Mouse (Mus musculus) limb, embryonic 13.5 days (tissue): ENCODE measurements around the gene Dlgap4. TPM values are rescaled to one million over a fixed set of nuclear protein-coding genes. Genes with fewer than 3 reads are reported as not detected.

Source experiments
- ATAC-seq: fragments of 200-750 bp; cut with Nextera tagmentation; 2 replicates; pipeline ENCODE4 v1.8.0; 2017; ENCODE audit warnings: low read depth, moderate number of reproducible peaks, moderate TSS enrichment; ENCODE audit not compliant: low FRiP score
- H3K27ac ChIP-seq: fragments of 300-500 bp; sonication (generic); 2 replicates; pipeline ENCODE4 v1.5.1; 2015; ENCODE audit warnings: inconsistent platforms, mild to moderate bottlenecking, moderate library complexity
- H3K27me3 ChIP-seq: fragments of 300-500 bp; sonication (generic); 2 replicates; pipeline ENCODE4 v1.6.1; 2015; ENCODE audit warnings: mild to moderate bottlenecking, inconsistent platforms
- H3K36me3 ChIP-seq: fragments of 300-500 bp; sonication (generic); 2 replicates; pipeline ENCODE4 v1.6.1; 2015; ENCODE audit warnings: inconsistent platforms, mild to moderate bottlenecking, moderate library complexity
- H3K4me1 ChIP-seq: fragments of 300-500 bp; sonication (generic); 2 replicates; pipeline ENCODE4 v1.6.1; 2015; ENCODE audit warnings: inconsistent platforms
- H3K4me2 ChIP-seq: fragments of 300-500 bp; sonication (generic); replicated peaks from 2 replicates; pipeline ENCODE4 v1.6.1; 2015; ENCODE audit warnings: inconsistent platforms, mild to moderate bottlenecking, moderate library complexity
- H3K4me3 ChIP-seq: fragments of 300-500 bp; sonication (generic); 2 replicates; pipeline ENCODE4 v1.5.1; 2015; ENCODE audit warnings: moderate library complexity, mild to moderate bottlenecking, inconsistent platforms
- H3K9ac ChIP-seq: fragments of 300-500 bp; sonication (generic); 2 replicates; pipeline ENCODE4 v1.6.1; 2015; ENCODE audit warnings: mild to moderate bottlenecking, inconsistent platforms
- H3K9me3 ChIP-seq: fragments of 300-500 bp; sonication (generic); 2 replicates; pipeline ENCODE4 v1.6.1; 2016; ENCODE audit warnings: inconsistent platforms
- WGBS: fragments of 180-500 bp; shearing (Covaris S2); methylation state at CpG from one replicate; pipeline ENCODE4 v1.1.7; 2015; 5-methylcytosine and 5-hydroxymethylcytosine counted together
- polyA plus RNA-seq: library from polyadenylated mRNA; unstranded; fragments of >200 nt; fragmentation: Nextera tagmentation; extraction: Ambion mirVana; gene quantifications from 2 replicates; pipeline ENCODE4 v1.2.1, GENCODE M21; 2015

Gene Dlgap4
- polyA plus RNA-seq, 1 experiment from 2014 or later = 101 TPM

- WGBS = 62% methylated on average over 8 of the region's 10 CpGs
- no peaks in the 10 kb centered on the region for H3K9me3 ChIP-seq
- 0 out of 2 replicates have a peak overlapping the region, but pooled peaks have one; percentile 19 for H3K9ac ChIP-seq
- no peak overlapping the region for H3K4me3 ChIP-seq
- no peaks in the 10 kb centered on the region for H3K27me3 ChIP-seq
- no peak overlapping the region for H3K27ac ChIP-seq
- H3K36me3 ChIP-seq = peaks cover 7% of the 10 kb centered on the region
- no peak overlapping the region; the same call in 1 of the 2 replicates for H3K4me2 ChIP-seq
- ATAC-seq = no peak
- H3K4me1 ChIP-seq = peaks cover 71% of the 10 kb centered on the region
Measured at GRCm38 (mm10) chr2:156729537-156730469, 116.3 kb downstream of the Dlgap4 start.

- Histone ChIP-seq H3K9ac (no peak overlapping the region), H3K36me3 (peaks cover 7% of the 10 kb centered on the region), H3K27me3 (no peaks in the 10 kb centered on the region), H3K4me1 (peaks cover 71% of the 10 kb centered on the region), H3K27ac (no peak overlapping the region), H3K9me3 (no peaks in the 10 kb centered on the region), H3K4me3 (no peak overlapping the region), H3K4me2 (no peak overlapping the region; the same call in 1 of the 2 replicates)
- no peak for ATAC-seq
- 89% methylated on average over 12 of the region's 12 CpGs for WGBS
Measured at GRCm38 (mm10) chr2:156730501-156730921, 117.0 kb downstream of the Dlgap4 start.

GRCm38 (mm10) chr2:156731592-156731991, 118.1 kb downstream of the Dlgap4 start:
- Histone ChIP-seq H3K27me3 (no peaks in the 10 kb centered on the region), H3K4me1 (peaks cover 71% of the 10 kb centered on the region), H3K27ac (no peak overlapping the region), H3K4me2 (no peak overlapping the region), H3K4me3 (no peak overlapping the region), H3K9me3 (no peaks in the 10 kb centered on the region), H3K9ac (no peak overlapping the region), H3K36me3 (peaks cover 12% of the 10 kb centered on the region)
- no peak for ATAC-seq

- no peak for ATAC-seq
- H3K4me3 ChIP-seq = no peak overlapping the region
- H3K9me3 ChIP-seq = no peaks in the 10 kb centered on the region
- no peak overlapping the region for H3K4me2 ChIP-seq
- no peak overlapping the region for H3K27ac ChIP-seq
- WGBS = 66% methylated on average over 6 of the region's 6 CpGs
- H3K9ac ChIP-seq = no peak overlapping the region
- H3K4me1 ChIP-seq = peaks cover 70% of the 10 kb centered on the region
- no peaks in the 10 kb centered on the region for H3K27me3 ChIP-seq
- H3K36me3 ChIP-seq = peaks cover 12% of the 10 kb centered on the region
Measured at GRCm38 (mm10) chr2:156732109-156732508, 118.6 kb downstream of the Dlgap4 start.

- WGBS = 73% methylated on average over 3 of the region's 3 CpGs
- H3K9ac ChIP-seq = 0 out of 2 replicates have a peak overlapping the region, but pooled peaks have one; percentile 4
- peaks cover 13% of the 10 kb centered on the region for H3K36me3 ChIP-seq
- no peaks in the 10 kb centered on the region for H3K27me3 ChIP-seq
- H3K9me3 ChIP-seq = no peaks in the 10 kb centered on the region
- no peak overlapping the region for H3K4me2 ChIP-seq
- H3K27ac ChIP-seq = no peak overlapping the region
- H3K4me1 ChIP-seq = peaks cover 53% of the 10 kb centered on the region
- ATAC-seq = no peak
- H3K4me3 ChIP-seq = no peak overlapping the region
Measured at GRCm38 (mm10) chr2:156735761-156736335, 122.3 kb downstream of the Dlgap4 start.

- peak overlapping the region; percentile 15; the same call in 1 of the 2 replicates for H3K27ac ChIP-seq
- no peak overlapping the region for H3K9ac ChIP-seq
- peaks cover 13% of the 10 kb centered on the region for H3K36me3 ChIP-seq
- 53% methylated on average over 7 of the region's 7 CpGs for WGBS
- no peak overlapping the region for H3K4me2 ChIP-seq
- H3K9me3 ChIP-seq = no peaks in the 10 kb centered on the region
- H3K4me3 ChIP-seq = no peak overlapping the region
- no peaks in the 10 kb centered on the region for H3K27me3 ChIP-seq
- 0 out of 2 replicates have a peak, but pooled peaks have one; percentile 10 for ATAC-seq
- peaks cover 62% of the 10 kb centered on the region for H3K4me1 ChIP-seq
Measured at GRCm38 (mm10) chr2:156736846-156737245, 123.3 kb downstream of the Dlgap4 start.

GRCm38 (mm10) chr2:156737976-156738375, 124.5 kb downstream of the Dlgap4 start:
- WGBS = 75% methylated on average over 7 of the region's 7 CpGs
- Histone ChIP-seq H3K27me3 (no peaks in the 10 kb centered on the region), H3K9me3 (no peaks in the 10 kb centered on the region), H3K36me3 (peaks cover 13% of the 10 kb centered on the region; the same call in 1 of the 2 replicates), H3K4me3 (no peak overlapping the region), H3K9ac (no peak overlapping the region), H3K27ac (no peak overlapping the region), H3K4me1 (peaks cover 61% of the 10 kb centered on the region), H3K4me2 (no peak overlapping the region)
- no peak for ATAC-seq

- Histone ChIP-seq H3K4me2 (no peak overlapping the region), H3K27ac (no peak overlapping the region), H3K9me3 (no peaks in the 10 kb centered on the region), H3K4me1 (peaks cover 38% of the 10 kb centered on the region), H3K4me3 (no peak overlapping the region), H3K9ac (no peak overlapping the region), H3K27me3 (no peaks in the 10 kb centered on the region), H3K36me3 (peaks cover 28% of the 10 kb centered on the region)
- 78% methylated on average over 9 of the region's 9 CpGs for WGBS
- ATAC-seq = no peak
Measured at GRCm38 (mm10) chr2:156741265-156741664, 127.8 kb downstream of the Dlgap4 start.

GRCm38 (mm10) chr2:156741998-156742397, 128.5 kb downstream of the Dlgap4 start:
- Histone ChIP-seq H3K36me3 (peaks cover 36% of the 10 kb centered on the region), H3K4me2 (no peak overlapping the region), H3K9me3 (no peaks in the 10 kb centered on the region), H3K4me3 (no peak overlapping the region), H3K4me1 (peaks cover 31% of the 10 kb centered on the region), H3K9ac (no peak overlapping the region; the same call in 1 of the 2 replicates), H3K27ac (no peak overlapping the region), H3K27me3 (no peaks in the 10 kb centered on the region)
- ATAC-seq = no peak
- WGBS = 22% methylated on average over 4 of the region's 4 CpGs

GRCm38 (mm10) chr2:156743248-156743647, 129.7 kb downstream of the Dlgap4 start:
- peaks cover 46% of the 10 kb centered on the region for H3K36me3 ChIP-seq
- 49% methylated on average over 3 of the region's 3 CpGs for WGBS

GRCm38 (mm10) chr2:156744414-156744813, 130.9 kb downstream of the Dlgap4 start:
- Histone ChIP-seq H3K4me3 (no peak overlapping the region), H3K4me2 (no peak overlapping the region), H3K27me3 (no peaks in the 10 kb centered on the region), H3K9me3 (no peaks in the 10 kb centered on the region), H3K9ac (no peak overlapping the region), H3K36me3 (peaks cover 55% of the 10 kb centered on the region), H3K4me1 (peaks cover 30% of the 10 kb centered on the region), H3K27ac (no peak overlapping the region)
- WGBS = 91% methylated on average over 5 of the region's 5 CpGs
- no peak for ATAC-seq

More at GRCm38 (mm10) chr2:156743248-156743647, 129.7 kb downstream of the Dlgap4 start:
- H3K9me3 ChIP-seq = no peaks in the 10 kb centered on the region
- no peak overlapping the region for H3K9ac ChIP-seq
- H3K4me2 ChIP-seq = no peak overlapping the region
- H3K27me3 ChIP-seq = no peaks in the 10 kb centered on the region
- no peak overlapping the region for H3K27ac ChIP-seq
- no peak overlapping the region for H3K4me3 ChIP-seq
- no peak for ATAC-seq
- H3K4me1 ChIP-seq = peaks cover 30% of the 10 kb centered on the region

GRCm38 (mm10) chr2:156747315-156747714, 133.8 kb downstream of the Dlgap4 start:
- WGBS = 92% methylated on average over 3 of the region's 3 CpGs
- Histone ChIP-seq H3K4me3 (no peak overlapping the region), H3K4me1 (peaks cover 14% of the 10 kb centered on the region), H3K4me2 (no peak overlapping the region), H3K9me3 (no peaks in the 10 kb centered on the region), H3K36me3 (peaks cover 77% of the 10 kb centered on the region), H3K27ac (no peak overlapping the region), H3K9ac (no peak overlapping the region), H3K27me3 (no peaks in the 10 kb centered on the region)
- no peak for ATAC-seq
